Mouse (Mus musculus): ENCODE results near the gene Dennd2a.
A peak's percentile ranks its signal among the peaks of the same experiment; 100 is the strongest.

The Dennd2a gene

DNA sequence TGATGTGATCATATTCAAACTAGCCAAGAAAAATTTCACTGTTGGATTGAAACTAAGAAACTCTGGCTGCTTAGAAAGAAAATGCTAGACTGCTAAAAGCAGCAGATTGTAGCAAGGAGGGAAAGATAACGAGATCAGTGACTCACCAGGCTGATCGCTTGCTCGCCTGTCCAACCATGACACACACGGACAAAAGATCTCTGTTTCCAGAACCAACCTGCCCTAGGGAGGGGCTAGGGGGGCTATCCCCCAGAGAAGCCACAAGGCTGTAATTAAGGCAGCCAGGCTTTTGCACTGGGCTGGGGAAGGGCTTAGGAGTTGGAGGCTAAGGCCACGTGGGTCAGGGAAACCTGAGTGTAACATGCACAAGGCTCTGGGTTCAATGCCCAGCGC lies 41.9 kb downstream of the Dennd2a start:
- DNase-seq (ENCODE audit: low read depth, low spot score): no peak

DNA sequence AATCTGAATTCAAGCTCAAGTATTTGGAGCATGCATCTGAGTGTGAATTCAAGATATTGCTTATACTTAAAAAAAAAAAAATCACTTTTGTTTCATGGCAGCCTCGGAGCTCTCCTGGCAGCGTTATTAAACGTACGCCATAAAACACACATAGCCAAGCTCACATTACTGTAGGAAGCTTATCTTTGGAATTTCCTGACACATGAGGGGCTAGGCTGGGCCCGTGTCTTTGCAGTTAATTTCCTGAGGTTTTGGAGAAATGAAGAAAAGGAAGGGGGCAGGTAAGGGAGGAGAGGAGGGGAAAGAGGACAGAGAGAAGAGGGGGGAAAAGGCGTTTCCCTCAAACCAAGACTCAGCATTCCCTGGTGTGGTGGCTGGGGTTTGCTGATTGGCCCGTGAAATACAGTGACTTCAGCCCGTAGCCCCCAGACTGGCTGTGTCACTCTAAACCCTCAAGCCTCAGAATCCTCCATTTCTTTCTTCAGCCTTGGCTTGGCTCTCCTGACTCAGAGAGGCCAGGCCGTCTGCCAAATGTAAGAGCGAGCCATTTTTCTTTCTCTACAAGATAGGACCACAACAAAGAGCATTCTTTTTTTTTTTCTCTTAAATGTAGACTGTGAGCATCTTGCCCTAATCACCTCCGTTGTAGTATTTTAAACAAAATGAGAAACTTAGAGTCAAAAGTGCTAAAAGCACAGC lies 42.5 kb downstream of the Dennd2a start:
- DNase-seq (ENCODE audit: low read depth, low spot score): no peak

GRCm38 (mm10) chr6:39503476-39503875 lies 54.2 kb downstream of the Dennd2a start:
- no peak for DNase-seq (ENCODE audit: low read depth, low spot score)

DNA sequence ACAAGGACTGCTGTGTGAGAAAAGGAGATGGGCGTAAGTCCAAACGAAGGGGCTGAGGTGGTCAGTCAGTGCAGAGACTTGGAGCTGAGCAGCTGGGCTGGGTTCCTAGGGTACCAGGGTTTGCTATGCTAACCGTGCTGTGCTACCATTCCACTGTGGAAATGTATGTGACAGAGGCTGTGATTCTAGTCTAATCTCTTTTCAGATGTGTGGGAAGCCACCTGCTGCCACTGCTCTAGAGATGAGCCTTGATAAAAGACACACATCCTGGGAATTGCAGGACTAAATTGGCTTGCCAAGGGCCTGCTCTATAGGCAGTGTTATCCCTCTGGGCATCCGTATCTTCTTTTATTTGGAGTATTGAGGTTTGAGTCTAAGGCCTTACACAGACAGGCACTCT lies 60.5 kb downstream of the Dennd2a start:
- DNase-seq (ENCODE audit: low read depth, low spot score): no peak

DNA sequence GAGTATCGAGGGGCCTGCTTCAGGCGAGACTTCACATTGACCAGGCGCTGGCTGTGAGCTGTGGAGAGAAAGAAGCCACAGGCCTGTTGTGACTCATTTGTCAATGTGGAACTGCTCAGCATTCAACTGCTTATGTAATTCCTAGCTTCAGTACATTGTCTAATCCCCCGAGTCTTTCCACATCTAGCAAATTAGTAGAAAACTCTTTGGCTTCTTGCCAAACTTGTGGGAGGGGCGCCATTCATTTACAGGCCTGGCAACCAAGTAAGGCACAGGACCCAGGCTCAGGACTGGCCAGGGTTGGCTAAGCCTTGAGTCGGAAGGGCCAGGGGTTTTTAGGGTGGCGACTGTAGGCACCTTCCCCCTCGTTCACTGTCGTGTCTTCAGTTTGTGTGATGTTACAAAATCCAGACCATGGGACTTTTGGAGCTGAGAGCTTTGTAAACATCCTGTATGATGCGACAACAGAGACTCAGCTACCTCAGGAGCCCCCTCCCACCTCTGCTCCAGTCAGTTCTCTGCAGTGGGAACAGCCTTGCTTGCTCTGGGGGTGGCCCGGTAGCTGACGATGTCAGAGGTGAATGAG lies 64.4 kb downstream of the Dennd2a start:
- DNase-seq (ENCODE audit: low read depth, low spot score): no peak

DNA sequence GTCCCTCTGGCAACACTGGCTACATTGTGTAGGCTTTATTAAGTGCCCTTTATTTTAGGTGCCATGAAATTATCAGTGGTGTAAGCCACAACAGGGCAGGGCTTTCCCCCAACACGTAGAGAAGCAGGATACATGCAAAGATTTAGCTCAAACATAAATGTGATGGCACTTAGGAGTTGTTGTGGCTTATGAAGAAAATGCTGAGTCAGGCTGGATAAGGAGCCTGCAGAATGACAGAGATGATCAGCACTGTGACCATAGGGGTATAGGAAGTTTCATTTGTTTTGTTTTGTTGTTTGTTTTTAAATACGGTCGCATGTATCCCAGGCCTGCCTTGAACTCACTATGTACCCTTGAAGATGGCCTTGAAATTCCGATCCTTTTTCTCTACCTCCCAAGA lies 65.5 kb downstream of the Dennd2a start:
- DNase-seq (ENCODE audit: low read depth, low spot score): no peak

GRCm38 (mm10) chr6:39491203-39491602 lies 66.5 kb downstream of the Dennd2a start:
- no peak for DNase-seq (ENCODE audit: low read depth, low spot score)

DNA sequence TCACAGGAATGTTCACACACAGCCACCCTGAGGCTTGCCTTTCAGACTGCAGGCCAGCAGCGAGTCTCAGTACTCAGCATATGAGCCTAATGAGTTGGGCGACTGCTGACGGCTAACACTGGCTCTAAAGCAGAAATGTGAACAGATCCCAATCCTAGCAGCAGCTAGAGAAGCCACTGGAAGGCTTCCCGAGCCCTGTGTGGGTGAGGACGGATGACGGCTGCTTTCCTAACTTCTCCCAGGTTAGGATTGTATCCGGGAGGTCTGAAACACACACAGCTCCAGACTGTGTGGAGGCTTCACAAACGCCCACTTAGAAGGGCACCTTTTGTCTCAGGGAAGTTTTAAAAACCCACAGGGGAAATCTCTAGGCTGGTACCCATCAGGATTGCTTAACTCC lies 69.4 kb downstream of the Dennd2a start:
- no peak for DNase-seq (ENCODE audit: low read depth, low spot score)

GRCm38 (mm10) chr6:39483656-39484055 lies 74.0 kb downstream of the Dennd2a start:
- DNase-seq (ENCODE audit: low read depth, low spot score): no peak

GRCm38 (mm10) chr6:39478509-39479150 lies 79.0 kb downstream of the Dennd2a start:
- DNase-seq (ENCODE audit: low read depth, low spot score): no peak

- DNase-seq (ENCODE audit: low read depth, low spot score): no peak
Measured at GRCm38 (mm10) chr6:39476617-39477016, 81.0 kb downstream of the Dennd2a start.

GRCm38 (mm10) chr6:39474424-39474823 lies 83.2 kb downstream of the Dennd2a start:
- no peak for DNase-seq (ENCODE audit: low read depth, low spot score)

DNA sequence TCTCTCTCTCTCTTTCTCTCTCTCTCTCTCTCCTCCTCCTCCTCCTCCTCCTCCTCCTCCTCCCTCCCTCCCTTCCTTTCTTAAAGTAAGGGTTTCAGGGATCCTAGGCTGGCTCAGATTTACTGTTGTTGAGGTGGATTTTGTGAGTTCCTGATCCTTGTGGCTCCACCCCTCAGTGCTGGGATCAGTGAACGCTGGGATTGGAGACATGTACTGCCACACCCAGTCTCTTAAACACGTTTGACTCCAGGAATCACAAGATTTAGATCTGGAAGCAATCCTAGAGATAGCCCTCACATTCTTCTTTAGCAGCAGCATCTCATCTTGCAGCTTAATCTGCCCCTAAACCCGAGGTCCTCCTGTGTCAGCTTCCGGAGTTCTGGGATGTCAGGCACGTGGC lies 84.8 kb downstream of the Dennd2a start:
- DNase-seq (ENCODE audit: low read depth, low spot score): no peak

DNA sequence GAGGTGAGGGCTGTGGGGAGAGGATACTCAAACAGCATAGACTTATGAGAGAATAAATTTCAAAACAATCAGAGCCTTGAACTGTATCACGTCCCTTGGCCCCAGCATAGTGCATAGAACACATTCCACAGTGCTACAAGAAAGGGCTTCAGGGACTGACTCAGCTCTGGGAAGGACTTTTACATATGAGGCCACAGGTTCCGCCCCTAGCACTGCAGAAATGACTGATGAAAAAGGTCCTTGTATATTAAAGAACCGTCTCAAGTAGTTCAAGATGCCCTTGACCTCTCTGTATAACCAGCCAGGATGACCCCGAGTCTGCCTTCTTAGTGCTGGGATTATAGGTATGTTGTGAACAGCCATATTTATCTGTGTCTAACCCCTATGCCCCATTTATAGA lies 85.4 kb downstream of the Dennd2a start:
- DNase-seq (ENCODE audit: low read depth, low spot score): no peak

GRCm38 (mm10) chr6:39470076-39470475 lies 87.6 kb downstream of the Dennd2a start:
- no peak for DNase-seq (ENCODE audit: low read depth, low spot score)

DNA sequence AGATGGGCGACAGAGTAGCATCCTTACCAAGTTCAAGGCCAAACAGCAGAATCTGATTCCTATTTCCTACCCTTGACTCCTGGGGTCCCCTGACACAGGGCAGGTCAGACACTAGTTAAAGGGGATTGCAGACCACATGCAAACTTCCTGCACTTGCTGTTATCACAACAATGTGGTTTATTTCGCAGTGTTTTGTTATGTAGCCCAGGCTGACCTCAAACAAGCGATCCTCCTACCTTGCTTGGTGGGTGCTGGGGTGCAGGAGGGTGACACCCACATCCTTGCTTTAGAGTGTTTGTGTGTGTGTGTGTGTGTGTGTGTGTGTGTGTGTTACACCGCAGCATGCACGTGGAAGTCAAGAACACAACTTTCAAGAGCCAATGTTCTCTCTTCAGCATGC lies 88.2 kb downstream of the Dennd2a start:
- no peak for DNase-seq (ENCODE audit: low read depth, low spot score)

- peak; percentile 84 for DNase-seq (ENCODE audit: low read depth, low spot score)
Measured at GRCm38 (mm10) chr6:39462621-39463538, 94.8 kb downstream of the Dennd2a start.

- DNase-seq (ENCODE audit: low read depth, low spot score): peak; percentile 17
Measured at GRCm38 (mm10) chr6:39460040-39460439, 97.6 kb downstream of the Dennd2a start.

- DNase-seq (ENCODE audit: low read depth, low spot score): no peak
Measured at GRCm38 (mm10) chr6:39455339-39456160, 102.1 kb downstream of the Dennd2a start.

GRCm38 (mm10) chr6:39454616-39455015 lies 103.1 kb downstream of the Dennd2a start:
- no peak for DNase-seq (ENCODE audit: low read depth, low spot score)

GRCm38 (mm10) chr6:39453564-39453963 lies 104.1 kb downstream of the Dennd2a start:
- DNase-seq (ENCODE audit: low read depth, low spot score): no peak

Measured in CD4-positive helper T cell, adult 2 months (primary cell).